Mouse (Mus musculus): ENCODE data around the gene Naglu. TPM values are rescaled to one million over a fixed set of nuclear protein-coding genes. Genes with fewer than 3 reads are reported as not detected.

The Naglu gene
- total and polyA plus RNA-seq, 3 experiments: 11.2 to 33.3 (median 13.8) TPM

DNA sequence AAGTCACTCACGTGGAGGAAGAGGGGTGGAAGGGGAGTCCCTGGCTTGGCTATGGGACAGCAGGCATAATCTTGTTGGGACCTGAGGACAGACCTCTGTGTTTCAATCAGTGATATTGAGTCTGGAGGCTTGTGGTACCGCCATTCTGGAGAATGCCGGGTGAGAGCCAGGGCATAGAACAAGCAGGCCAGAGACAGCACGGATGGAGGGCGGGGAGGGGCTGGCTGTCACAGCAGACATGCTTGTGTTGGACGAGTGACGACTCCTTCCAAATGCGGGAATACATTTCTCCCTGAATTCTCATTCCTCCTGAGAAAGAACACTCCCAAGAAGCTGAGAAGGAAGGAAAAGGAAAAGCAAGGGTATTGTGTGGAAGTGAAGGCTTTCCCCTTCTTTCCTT is 18.2 kb upstream of the Naglu start:
- H3K36me3 ChIP-seq (replicated peaks in 1 of 2; ENCODE audit: control insufficient read depth in 1 of 2, insufficient read depth in 1 of 2, low read length in 1 of 2): peaks cover 89 to 99% of the 10 kb centered on the region in 2 experiments

DNA sequence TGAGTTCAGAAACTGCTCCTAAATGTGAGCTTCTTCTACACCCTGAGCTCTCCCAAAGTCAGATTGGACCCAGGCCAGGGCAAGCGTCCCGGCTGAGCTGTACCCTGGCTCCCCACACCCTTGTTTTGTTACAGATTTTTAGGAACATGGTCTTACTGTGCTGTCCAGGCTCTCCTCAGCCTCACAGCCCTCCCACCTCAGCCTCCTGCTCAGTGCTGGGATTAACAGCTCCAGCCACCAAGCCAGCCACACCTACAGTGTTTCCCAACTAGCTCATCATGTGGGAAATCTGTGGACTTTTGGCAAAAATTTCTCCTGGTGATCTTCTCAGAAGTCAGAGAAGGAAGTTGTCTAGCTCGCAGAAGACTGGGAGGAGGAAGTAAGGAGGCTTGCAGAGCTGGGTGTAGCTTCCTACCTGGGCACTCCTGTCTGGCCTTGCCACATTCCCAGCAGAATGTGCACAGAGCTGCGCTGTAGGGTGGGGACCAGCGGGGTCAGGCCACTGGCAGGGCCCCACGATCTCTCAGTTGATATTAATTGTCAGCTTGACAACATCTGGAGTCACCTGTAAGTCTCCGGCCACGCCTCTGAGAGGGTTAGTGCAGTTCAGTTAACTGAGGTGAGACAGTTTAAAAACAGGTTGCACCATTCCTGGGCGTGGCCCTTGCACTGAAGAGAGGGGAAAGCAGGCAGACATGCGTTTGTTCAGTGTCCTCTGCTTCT is 16.9 kb upstream of the Naglu start:
- H3K36me3 ChIP-seq (replicated peaks in 1 of 2; ENCODE audit: control insufficient read depth in 1 of 2, insufficient read depth in 1 of 2, low read length in 1 of 2): peaks cover 88 to 99% of the 10 kb centered on the region in 2 experiments
- H3K9ac ChIP-seq (ENCODE audit: insufficient read depth, low read depth): no peak overlapping the region

More for the DNA sequence above, 18.2 kb upstream of the Naglu start:
- no peak for TF ChIP-seq NRF1 (IDR thresholded peaks at IDR 0.05; ENCODE audit: low read depth, low read length)
- no peak for TF ChIP-seq RAD21 (IDR thresholded peaks at IDR 0.05; ENCODE audit: low read depth, low read length)
- no peak for TF ChIP-seq RCOR1 (conservative IDR thresholded peaks at IDR 0.05; ENCODE audit: low read depth, low read length)
- TF ChIP-seq PAX5 (IDR thresholded peaks at IDR 0.05; ENCODE audit: low read length): no peak
- no peak for TF ChIP-seq MXI1 (IDR thresholded peaks at IDR 0.05; ENCODE audit: low read depth, low read length)
- no peak for TF ChIP-seq ELF1 (IDR thresholded peaks at IDR 0.05; ENCODE audit: low read depth, low read length)
- no peak for TF ChIP-seq NELFE (IDR thresholded peaks at IDR 0.05; ENCODE audit: low read depth, low read length)
- TF ChIP-seq POLR2A (IDR thresholded peaks at IDR 0.05; ENCODE audit: low read depth, low read length): no peak
- no peak for TF ChIP-seq POLR2AphosphoS2 (IDR thresholded peaks at IDR 0.05; ENCODE audit: low read depth, low read length)
- TF ChIP-seq MEF2A (IDR thresholded peaks at IDR 0.05; ENCODE audit: borderline replicate concordance, low read depth, low read length): no peak
- no peak for TF ChIP-seq UBTF (IDR thresholded peaks at IDR 0.05; ENCODE audit: low read depth, low read length)
- no peak for TF ChIP-seq E2F4 (IDR thresholded peaks at IDR 0.05; ENCODE audit: insufficient replicate concordance, low read depth, low read length)
- TF ChIP-seq USF2 (conservative IDR thresholded peaks at IDR 0.05; ENCODE audit: low read depth, low read length): no peak
- TF ChIP-seq ZMIZ1 (IDR thresholded peaks at IDR 0.05; ENCODE audit: low read depth, low read length): no peak
- TF ChIP-seq ETS1 (conservative IDR thresholded peaks at IDR 0.05; ENCODE audit: low read depth, low read length): no peak
- TF ChIP-seq MYC (IDR thresholded peaks at IDR 0.05; ENCODE audit: low read depth, low read length): no peak
- no peak for TF ChIP-seq HCFC1 (IDR thresholded peaks at IDR 0.05; ENCODE audit: low read depth, low read length)
- H3K4me2 ChIP-seq (ENCODE audit: insufficient read depth, low read depth, poor library complexity, severe bottlenecking): no peak overlapping the region
- no peak for DNase-seq (ENCODE audit: extremely low read depth)
- no peak overlapping the region for H3K9ac ChIP-seq (ENCODE audit: insufficient read depth, low read depth)
- no peak overlapping the region for H3K27ac ChIP-seq (ENCODE audit: insufficient read depth, low read depth)
- in situ Hi-C loops (cut with MboI; ENCODE audit: low pct_ligation_motif_present, low pct_unique_long_range_greater_than_20kb, low sequenced_read_pairs): no loop called here
- peaks cover 12% of the 10 kb centered on the region for H3K9me3 ChIP-seq (replicated peaks; ENCODE audit: low read length)
- no peaks in the 10 kb centered on the region for H3K79me2 ChIP-seq (replicated peaks; ENCODE audit: control insufficient read depth, extremely low read depth, insufficient read depth, poor library complexity, severe bottlenecking)
- H3K4me1 ChIP-seq (ENCODE audit: control insufficient read depth in 1 of 2, insufficient read depth in 2 of 2): no peaks in the 10 kb centered on the region
- dilution Hi-C loops (cut with MboI; ENCODE audit: extremely low pct_ligation_motif_present, extremely low pct_unique_long_range_greater_than_20kb, low sequenced_read_pairs): no loop called here
- H3K4me3 ChIP-seq (replicated peaks in 1 of 3; ENCODE audit: low read depth in 2 of 3, low read length in 2 of 3, poor library complexity in 1 of 3): no peak overlapping the region
- H3K27me3 ChIP-seq (replicated peaks): no peaks in the 10 kb centered on the region

More for the DNA sequence above, 16.9 kb upstream of the Naglu start:
- Histone ChIP-seq H3K9me3 (replicated peaks; ENCODE audit: low read length) (peaks cover 12% of the 10 kb centered on the region), H3K27me3 (replicated peaks) (no peaks in the 10 kb centered on the region), H3K4me3 (replicated peaks in 1 of 3; ENCODE audit: low read depth in 2 of 3, low read length in 2 of 3, poor library complexity in 1 of 3) (no peak overlapping the region), H3K4me2 (ENCODE audit: insufficient read depth, low read depth, poor library complexity, severe bottlenecking) (no peak overlapping the region), H3K4me1 (ENCODE audit: control insufficient read depth in 1 of 2, insufficient read depth in 2 of 2) (no peaks in the 10 kb centered on the region), H3K27ac (ENCODE audit: insufficient read depth, low read depth) (no peak overlapping the region), H3K79me2 (replicated peaks; ENCODE audit: control insufficient read depth, extremely low read depth, insufficient read depth, poor library complexity, severe bottlenecking) (no peaks in the 10 kb centered on the region)
- in situ Hi-C loops (cut with MboI; ENCODE audit: low pct_ligation_motif_present, low pct_unique_long_range_greater_than_20kb, low sequenced_read_pairs): no loop called here
- dilution Hi-C loops (cut with MboI; ENCODE audit: extremely low pct_ligation_motif_present, extremely low pct_unique_long_range_greater_than_20kb, low sequenced_read_pairs): no loop called here
- no peak for DNase-seq (ENCODE audit: extremely low read depth)
- TF ChIP-seq RCOR1 (conservative IDR thresholded peaks at IDR 0.05; ENCODE audit: low read depth, low read length) (no peak), JUND (conservative IDR thresholded peaks at IDR 0.05; ENCODE audit: low read depth, low read length) (no peak), ELF1 (IDR thresholded peaks at IDR 0.05; ENCODE audit: low read depth, low read length) (no peak), PAX5 (IDR thresholded peaks at IDR 0.05; ENCODE audit: low read length) (no peak), E2F4 (IDR thresholded peaks at IDR 0.05; ENCODE audit: insufficient replicate concordance, low read depth, low read length) (no peak), JUN (IDR thresholded peaks at IDR 0.05; ENCODE audit: insufficient read depth, low read depth, low read length) (no peak), MXI1 (IDR thresholded peaks at IDR 0.05; ENCODE audit: low read depth, low read length) (no peak), MYC (IDR thresholded peaks at IDR 0.05; ENCODE audit: low read depth, low read length) (no peak), TCF12 (IDR thresholded peaks at IDR 0.05; ENCODE audit: low read depth, low read length) (no peak), ZMIZ1 (IDR thresholded peaks at IDR 0.05; ENCODE audit: low read depth, low read length) (no peak), ZC3H11A (IDR thresholded peaks at IDR 0.05; ENCODE audit: low read depth, low read length) (no peak), EP300 (IDR thresholded peaks at IDR 0.05; ENCODE audit: low read length) (no peak)
